Mouse (Mus musculus) MEL (cell line): ENCODE results near the gene Ebf3.

ENCODE experiments used
- CHD2 ChIP-seq: IDR thresholded peaks from 2 replicates; pipeline ENCODE4 v1.6.1; 2011; ENCODE audit warnings: low read length, improper control_type of control experiment
- ZNF384 ChIP-seq: IDR thresholded peaks from 2 replicates; pipeline ENCODE4 v1.6.1; 2012; ENCODE audit warnings: low read depth, mild to moderate bottlenecking, inconsistent platforms, low read length, improper control_type of control experiment

DNA sequence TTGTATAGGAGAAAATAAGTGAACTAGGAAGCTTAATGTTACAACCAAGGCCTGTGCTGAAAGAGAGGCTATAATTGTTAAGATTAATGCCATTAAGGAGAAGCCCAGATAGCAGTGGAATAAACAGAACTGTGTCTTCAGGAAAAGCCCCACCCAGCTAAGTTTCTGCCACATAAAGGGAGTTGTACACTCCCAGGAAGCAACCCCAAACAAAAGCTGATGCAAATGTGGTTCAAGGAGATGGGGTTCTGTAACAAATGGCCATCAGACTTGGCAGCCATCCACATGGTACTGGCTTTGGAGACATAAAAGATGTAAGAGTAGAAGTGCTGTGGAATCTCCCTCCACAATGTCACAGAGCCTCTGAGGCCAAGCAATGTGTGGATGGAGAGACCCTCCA, 155.2 kb downstream of the Ebf3 start:
- TF ChIP-seq CHD2 (no peak), ZNF384 (no peak)
